Mouse (Mus musculus): ENCODE measurements around the gene Lrig3. TPM values are rescaled to one million over a fixed set of nuclear protein-coding genes. Genes with fewer than 3 reads are reported as not detected.

The Lrig3 gene
- total RNA-seq (2021) = 1 to 10 TPM; 1.7 to 2.3 TPM

DNA sequence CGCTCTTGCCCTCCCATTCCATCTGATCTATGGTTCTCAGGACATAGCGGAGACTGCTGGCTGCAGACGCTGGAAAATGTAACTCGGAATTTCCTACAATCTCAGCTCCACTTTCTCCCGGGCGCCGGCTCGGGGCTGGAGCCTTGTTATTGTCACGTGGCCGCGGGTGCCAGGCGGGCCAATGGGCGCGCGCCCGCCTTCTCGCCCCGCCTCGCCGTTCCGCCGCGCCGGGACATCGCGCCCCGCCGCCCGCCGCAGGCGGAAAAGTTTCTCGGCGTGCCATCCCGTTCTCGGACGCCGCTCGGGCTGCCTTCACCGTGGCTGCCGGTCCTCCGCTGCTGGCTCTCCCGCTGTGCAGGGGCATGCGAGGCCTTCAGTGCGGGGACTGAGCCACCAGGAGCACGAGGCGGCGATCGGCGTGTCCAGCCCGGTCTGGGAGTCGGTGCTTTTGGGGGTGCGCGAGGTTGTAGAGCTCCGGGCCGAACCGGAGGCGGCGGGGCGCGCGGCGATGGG, at the start of gene Lrig3:
Lrig3 (plus strand) TSS at position 201 of the 513 bp plus-strand sequence.
- DNase-seq = peak; percentile 83 to 85
- intact Hi-C loops (cut with DNase I) = no loop called here

DNA sequence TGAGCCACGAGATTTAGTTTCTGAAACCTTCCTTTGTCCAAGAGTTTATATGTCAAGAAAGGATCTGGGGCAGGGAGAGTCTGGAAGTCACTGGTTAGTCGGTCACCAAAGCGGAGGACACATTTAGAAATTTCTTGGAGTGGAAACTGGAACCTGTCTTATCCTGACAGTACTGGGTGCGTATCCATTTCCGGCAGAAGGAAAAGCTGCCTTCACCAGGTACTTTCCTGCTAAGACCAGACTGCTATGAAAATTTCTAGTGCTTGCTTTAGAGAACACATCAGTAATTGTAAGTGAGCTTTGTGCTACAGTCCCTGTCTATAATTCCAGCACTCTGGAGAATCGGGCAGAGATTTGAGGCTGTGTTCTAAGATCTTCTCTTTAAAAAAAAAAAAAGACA, 49.2 kb upstream of the Lrig3 start:
- intact Hi-C loops (cut with DNase I) = no loop called here
- no peak for DNase-seq

DNA sequence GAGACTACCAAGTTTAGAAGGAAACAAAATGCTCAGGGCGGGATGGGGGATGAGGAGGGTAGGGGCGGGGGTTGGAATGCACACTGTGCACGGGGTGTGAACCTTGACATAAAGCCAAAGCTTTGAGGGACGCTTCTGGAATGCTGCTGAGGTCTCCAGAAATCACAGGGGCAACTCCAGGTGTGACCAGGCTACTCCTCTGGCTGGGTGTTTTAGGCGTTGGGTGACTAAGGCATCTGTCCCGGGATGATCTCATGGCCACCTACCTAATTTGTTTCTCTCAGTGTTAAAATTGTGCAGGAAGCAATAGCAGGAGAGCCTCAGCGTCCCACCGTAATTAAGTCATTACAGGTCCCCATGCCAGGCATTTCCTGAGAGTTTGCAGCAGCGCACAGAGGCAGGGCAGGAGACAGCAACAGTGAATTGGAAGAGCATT, 48.5 kb upstream of the Lrig3 start:
- intact Hi-C loops (cut with DNase I) = no loop called here
- DNase-seq = no peak

DNA sequence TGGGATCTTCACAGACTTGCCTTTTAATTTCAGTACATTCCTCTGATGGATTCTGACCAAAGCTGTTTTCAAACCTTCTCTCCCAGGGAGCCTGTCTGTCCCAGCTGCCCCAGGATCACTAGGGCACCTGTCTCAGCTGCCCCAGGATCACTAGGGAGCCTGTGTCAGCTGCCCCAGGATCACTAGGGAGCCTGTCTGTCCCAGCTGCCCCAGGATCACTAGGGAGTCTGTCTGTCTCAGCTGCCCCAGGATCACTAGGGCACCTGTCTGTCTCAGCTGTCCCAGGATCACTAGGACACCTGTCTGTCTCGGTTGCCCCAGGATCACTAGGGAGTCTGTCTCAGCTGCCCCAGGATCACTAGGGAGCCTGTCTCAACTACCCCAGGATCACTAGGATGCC, 47.0 kb upstream of the Lrig3 start:
- intact Hi-C loops (cut with DNase I) = no loop called here
- DNase-seq = no peak

DNA sequence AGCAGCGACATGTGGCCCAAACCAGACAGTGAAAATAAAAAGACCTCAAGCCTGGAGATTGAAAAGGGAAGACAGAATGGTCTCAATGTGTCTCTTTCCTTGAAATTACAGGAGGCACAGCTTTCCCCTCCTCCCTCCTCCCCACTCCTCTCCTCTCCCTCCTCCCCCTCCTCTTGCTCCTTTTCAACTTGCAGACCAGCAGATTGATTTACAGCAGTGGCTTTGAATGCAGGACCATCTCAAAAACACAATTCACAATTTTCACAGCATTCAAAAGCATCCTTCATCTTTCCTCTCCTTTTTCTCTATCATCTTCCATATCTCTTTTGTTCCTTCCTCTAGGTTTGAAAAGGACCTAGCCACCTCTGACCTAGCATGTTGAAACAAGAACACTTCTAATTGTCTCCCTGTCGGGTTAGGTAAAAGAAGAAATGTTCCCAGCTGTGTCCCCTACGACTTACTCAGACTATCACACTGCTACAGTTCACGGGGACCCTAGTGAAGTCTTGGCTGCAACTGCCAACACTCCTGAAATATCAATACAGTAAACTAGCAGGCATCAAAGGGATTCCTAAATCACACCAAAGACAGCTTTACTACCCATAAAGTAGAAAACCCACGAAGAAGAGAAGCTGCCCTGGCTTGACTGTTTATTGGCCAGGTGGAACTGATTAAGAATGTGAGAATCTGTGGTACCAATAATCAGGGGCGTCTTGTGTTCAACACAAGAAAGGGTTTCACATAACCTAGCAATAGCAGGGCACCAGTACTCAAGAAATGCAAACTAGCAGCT, 44.1 kb upstream of the Lrig3 start:
- DNase-seq = no peak
- intact Hi-C loops (cut with DNase I) = no loop called here

DNA sequence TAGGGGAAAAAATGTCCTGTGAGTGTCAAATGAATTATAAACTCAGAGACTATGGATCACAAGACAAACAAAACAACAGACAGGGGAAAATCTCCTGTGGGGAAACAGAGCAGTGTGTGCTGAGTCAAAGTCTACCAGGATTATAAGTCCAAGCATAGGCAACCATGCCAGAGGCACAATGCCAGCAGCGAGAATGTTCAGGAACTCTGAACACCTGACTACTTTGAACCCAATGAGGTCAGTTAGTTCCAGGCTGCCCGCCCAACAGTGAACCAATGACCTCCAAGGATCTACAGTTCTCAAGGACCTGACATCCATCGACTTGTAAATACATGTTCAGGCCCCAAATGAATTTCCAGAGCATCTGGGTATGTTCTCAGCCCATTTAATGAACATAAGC, 36.0 kb upstream of the Lrig3 start:
- DNase-seq = no peak
- intact Hi-C loops (cut with DNase I) = no loop called here

DNA sequence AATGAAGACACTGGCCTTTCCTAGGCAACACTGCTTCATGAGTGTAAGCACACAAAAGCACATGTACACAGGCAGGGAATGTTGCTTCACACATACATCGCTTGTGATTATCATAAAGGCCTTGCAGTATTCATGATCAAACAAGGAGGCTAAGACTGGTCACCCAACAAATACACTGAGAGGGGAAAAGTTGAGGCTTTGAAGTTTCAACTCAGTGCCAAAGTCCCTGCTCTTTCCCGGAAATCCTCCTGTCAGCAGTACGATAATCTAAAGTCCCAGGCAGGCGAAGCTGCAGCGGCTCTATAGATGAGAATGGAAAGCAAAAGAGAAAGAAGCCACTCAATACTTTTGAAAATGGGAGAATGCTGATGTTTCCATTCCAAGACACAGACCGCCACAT, 32.6 kb upstream of the Lrig3 start:
- no peak for DNase-seq
- intact Hi-C loops (cut with DNase I) = no loop called here

DNA sequence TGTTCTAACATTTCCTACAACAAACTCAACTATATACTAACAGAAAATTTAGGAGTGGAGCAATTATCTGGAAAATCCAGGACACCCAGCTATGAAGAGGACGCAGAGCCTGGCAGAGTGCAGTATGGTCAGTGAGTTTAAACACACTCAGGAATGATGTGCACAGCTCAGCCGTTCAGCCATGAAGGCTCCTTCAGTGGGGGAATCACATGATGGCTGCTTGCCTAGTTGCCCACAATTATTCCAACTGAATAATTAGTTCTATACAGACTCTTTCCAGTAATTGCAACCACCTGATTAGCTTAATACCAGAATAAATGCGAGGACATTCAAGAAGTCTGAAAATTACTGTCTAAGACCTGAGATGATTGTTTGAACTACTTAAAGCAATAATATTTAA, 31.9 kb upstream of the Lrig3 start:
- no peak for DNase-seq
- intact Hi-C loops (cut with DNase I) = no loop called here

DNA sequence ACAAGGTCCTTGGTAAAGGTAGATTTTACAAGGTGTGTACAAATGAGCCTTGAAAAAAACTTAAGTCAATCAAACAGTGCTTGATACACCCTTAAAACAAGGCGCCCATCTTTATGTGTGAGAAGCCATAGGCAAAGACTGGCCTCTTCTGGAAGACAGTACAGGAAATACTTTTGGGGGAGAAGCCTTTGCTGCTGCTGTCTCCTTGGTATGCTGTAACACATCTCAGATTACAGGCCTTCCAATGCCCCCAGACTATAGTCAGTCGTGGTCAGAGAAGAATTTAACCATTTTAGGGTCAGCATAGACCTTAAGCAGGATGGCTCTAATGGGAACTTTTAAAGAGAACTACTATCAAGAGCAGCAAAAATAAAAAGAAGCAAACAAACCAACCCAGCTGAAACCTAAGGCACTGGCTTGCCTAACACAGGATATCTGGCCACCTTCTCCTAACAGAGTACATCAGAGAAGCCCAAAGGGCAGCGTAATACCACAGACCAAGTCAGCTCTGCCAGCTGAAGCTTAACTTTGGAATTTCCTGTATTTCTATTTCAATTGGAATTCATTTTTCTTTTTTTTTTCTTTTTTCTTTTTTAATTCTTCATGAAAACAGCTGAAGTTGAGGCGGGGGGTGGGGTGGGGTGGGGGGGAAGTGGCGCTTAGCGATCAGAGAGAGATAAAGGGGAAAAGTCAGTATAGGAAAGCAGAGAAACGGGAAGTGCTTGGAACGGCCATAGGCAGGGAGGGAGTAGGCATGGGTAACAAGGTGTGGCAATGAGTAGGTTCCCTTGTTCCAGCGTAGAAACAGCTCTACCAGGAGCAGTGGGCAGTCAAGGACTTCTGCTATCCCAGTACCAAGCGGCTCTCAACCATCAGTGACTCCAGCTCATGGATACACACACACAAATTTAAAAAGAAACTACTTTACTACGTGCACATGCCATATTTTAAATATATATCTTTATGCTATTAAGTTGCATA, 28.2 kb upstream of the Lrig3 start:
- intact Hi-C loops (cut with DNase I) = no loop called here
- no peak for DNase-seq

DNA sequence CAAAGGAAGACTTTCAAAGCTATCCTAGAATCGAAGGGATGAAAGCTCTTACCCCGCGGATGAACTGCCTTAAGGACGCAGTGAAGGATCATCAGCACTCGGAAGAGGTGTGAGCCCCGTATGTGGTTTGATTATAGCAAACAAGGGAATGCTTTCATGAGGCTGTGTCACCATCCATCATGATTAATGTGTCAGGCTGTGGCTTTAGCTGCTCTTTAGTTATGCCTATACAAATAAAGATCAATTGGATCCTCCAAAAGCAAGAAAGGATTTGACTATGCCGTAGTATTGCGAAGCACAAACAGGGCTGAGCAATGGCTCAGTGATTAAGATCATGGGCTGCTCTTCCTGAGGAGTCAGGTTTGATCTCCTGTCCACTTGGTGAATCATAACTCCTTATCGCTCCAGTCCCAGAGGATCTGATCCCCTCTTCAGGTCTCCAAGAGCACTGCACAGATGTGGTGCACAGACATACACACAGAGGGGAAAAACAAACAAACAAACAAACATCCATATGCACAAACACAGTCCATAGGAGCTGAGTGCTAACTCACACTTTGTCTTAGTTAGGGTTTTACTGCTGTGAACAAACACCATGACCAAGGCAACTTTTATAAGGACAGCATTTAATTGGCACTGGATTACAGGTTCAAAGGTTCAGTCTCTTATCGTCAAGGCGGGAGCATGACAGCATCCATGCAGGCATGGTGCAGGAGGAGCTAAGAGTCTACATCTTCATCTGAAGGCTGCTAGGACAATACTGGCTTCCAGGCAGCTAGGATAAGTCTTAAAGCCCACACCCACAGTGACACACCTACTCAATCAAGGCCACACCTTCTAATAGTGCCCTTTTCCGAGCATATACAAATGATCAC, 27.2 kb upstream of the Lrig3 start:
- no peak for DNase-seq
- intact Hi-C loops (cut with DNase I) = no loop called here

DNA sequence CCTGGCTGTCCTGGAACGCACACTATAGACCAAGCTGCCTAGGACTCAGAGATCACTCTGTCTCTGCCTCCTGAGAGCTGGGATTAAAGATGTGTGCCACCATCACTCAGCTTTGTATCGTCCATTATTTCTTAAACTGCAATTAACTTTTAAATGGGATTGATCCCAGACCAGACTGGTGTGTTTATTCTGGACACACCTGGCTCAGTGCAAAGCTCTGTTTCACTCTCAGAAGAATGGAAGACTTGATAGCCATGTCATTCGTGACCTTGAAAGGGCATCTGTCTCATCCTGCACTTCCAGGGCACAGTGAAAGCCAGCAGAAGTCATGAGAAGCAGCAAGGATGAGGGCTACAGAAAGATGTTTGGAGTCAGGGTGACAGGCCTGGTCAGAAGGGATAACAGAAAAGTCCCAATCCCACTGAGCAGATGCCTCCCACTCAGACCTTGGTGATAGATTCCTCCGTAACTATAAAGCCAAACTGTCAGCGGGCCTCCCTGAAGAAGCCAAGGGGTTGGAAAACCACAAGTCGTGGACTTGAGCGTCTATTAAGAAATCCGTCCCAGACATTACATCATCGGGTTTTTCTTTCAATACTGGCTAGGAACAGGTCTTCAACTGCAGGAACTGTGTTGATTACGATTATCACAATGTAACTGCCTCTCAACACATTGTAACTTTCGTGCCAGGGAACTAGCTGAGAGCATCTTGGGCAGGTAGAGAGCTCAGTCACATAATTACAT, 25.5 kb upstream of the Lrig3 start:
- intact Hi-C loops (cut with DNase I) = no loop called here
- DNase-seq = peak in 1 of 2 experiments; percentile 9

DNA sequence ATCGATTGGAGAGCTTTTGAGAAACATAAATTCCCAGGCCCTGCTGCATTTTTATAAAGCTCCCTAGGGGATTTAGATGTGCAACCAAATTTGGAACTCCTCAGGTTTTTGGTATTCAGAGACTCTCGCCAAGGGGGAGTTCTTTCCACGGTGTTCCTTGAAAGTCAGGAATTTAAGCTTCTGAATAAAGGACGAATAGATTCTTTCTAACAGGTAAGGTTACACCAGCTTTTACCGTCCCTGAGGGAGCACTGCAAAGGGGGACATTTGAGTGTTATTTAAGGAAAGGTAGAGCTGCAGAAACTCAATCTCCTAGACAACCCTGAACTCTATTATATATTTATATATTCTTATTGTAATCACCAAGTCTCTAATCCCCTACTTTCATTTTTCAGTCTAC, 22.9 kb upstream of the Lrig3 start:
- intact Hi-C loops (cut with DNase I) = no loop called here

DNA sequence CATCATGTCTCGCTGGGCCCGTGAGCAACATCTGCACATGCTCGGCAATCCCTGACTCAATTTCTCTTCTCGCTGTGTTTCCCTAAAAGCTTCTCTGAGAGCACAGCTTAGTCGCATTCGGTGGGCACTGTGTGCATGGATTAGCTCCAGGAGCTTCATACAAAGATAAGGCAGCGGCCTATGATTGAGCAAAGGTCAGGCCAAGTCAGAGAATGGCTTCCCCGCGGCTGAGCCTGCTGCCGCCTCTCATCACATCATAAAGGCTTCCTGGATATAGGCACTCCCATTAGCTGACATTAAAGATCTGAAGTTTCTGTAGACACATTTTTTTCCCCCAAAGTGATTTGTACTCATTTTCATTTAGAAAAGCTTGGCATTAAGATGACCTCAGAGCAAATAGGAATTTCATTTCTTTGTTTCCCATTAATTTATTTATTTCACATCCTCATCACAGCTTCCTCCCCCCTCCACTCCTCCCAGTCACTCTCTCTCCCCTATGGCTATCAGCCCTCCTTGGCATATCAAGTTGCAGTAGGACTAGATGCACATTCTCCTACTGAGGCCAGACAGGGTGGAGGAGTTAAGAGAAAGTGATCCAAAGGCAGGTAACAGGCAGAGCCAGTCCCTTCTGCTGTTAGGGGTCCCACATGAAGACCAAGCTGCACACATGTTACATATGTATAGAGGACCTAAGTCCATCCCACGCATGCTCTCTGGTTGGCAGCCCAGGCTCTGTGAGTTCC, 21.0 kb upstream of the Lrig3 start:
- intact Hi-C loops (cut with DNase I) = no loop called here

More for the DNA sequence above, 22.9 kb upstream of the Lrig3 start:
- no peak for DNase-seq

DNA sequence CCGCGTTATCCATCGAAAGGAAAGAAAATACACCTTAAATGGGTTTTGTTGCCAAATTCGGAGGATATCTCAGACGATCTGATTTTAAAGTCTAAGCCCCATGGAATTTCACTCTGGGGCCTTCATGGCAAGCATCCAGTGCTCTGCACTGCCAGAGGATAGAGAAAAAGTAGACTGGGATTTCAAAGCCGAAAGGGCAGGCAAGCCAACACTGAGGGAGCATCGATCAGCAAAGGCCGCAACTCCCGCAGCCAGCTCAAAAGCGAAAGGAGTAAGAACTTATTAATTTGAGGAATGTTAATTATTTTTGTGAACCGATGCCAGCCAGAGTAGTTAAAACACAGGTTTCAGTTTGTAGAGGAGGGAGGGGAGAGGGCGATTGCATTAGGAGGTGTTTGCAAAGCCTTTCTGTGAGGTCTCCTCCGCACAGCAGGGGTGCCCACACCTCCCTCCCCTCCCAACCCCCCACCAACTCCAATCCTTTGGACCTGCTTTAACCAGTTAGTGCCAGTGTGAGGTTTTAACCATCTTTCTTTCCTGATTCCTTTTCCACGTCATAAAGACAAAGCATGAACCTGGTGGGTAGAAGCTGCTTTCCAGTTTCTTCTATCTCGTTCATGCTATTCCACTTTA, 17.0 kb upstream of the Lrig3 start:
- intact Hi-C loops (cut with DNase I) = no loop called here
- no peak for DNase-seq

More for the DNA sequence above, 21.0 kb upstream of the Lrig3 start:
- no peak for DNase-seq

DNA sequence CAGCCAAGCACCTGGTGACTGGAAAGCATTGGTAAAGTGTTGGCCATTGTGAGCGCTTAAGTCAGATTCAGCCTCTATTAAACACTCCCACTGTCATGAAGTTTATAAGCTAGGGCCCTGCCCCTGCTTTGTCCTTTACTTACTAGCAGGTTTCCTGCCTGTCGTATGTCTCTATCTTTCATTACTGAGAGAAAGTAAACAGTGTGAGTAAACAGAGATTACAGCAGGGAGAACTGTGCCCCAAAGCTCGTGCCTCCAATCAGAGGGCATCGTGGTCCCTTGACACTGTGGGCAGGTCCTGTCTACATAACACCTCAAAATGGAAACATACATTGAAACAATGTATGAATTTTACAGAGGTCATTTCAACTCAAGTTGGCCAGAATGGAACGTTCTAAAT, 14.3 kb upstream of the Lrig3 start:
- DNase-seq = no peak
- intact Hi-C loops (cut with DNase I) = no loop called here

DNA sequence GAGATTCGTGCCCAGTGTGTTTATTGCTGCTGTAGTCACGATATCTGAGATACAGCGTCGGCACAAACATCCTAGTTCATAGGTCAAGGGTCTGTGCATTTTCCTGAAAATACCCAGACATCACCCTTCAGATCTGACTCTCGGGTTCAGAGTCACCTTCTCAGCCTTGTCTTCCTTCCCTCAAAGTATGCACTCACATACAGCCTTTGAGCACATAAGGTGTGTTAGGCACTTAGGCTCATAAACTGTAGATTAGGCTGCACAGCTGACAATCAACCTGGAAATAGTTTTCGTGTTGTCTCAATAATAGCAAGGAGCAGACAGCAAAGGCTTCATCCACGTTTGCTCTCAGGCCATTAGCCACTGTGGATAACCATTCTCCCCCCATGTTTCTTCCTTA, 11.6 kb upstream of the Lrig3 start:
- DNase-seq = no peak
- intact Hi-C loops (cut with DNase I) = no loop called here

DNA sequence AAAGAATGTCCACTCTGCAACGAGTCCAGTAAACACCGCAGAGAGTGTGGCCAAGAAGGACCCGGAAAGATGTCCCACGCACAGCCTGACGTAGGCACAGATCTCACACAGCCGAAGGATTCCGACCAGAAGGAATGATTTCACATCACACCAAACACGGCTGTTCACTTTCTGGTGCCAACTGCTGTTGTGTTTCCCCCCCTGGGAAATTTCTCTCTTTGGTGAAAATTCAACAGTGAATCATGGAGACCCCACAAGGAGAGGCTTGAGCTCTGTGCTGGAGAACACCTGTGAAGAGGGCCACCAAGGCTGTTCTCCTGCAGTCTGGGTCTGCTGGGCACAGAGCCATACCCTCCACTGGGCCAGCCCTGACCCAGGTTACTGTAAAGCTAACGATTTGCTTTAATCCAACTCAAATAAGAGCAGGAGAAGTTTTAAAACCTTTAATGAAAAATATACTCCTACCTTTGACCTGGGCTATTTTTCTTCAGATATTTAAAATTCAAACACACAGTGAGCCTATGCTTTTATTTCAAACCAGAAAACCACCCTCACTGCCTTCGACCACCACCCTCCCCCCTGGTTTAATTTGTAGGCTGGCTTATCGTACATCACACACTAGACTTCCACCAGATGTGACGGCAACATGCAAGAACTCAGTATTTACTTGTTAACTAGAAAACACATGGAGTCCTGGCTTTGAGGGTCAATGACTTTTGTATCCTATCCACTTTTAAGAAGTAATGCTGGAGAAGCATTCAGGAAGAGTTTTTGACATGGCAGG, 11.0 kb upstream of the Lrig3 start:
- intact Hi-C loops (cut with DNase I) = no loop called here
- DNase-seq = no peak
